Mouse (Mus musculus): Measurements from ENCODE around the gene Aicda. TPM values are rescaled to one million over a fixed set of nuclear protein-coding genes. Genes with fewer than 3 reads are reported as not detected.
"Not testable (repeated sequence)": the region's sequence is repeated elsewhere in the genome, so short reads cannot be mapped to it uniquely, and the experiment has no call there.

Aicda gene
- polyA plus RNA-seq, 1 experiment, result 0.20 TPM

DNA sequence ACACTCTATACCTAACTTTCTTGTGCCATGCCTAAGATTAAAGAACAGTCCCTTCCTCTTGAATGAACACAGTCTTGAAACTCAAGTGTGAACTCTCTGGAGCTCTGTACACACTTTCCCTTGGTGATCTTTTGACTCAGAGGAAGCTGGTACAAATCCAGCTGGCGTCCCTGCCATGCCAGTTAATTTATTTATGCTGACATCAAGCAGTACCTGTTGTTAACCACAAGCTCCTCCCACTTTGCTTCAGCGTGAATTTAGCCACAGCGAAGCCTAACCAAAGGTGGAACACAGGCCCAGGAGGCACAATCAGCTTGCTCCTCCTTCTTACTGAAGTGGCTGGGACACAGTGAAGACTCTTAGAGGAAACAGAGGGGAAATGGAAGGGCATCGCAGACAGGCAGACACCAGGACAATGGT is 20.7 kb upstream of the Aicda start:
- Histone ChIP-seq H3K27me3 (ENCODE audit: control insufficient read depth, insufficient read depth, low read length) (no peaks in the 10 kb centered on the region), H3K4me1 (ENCODE audit: control insufficient read depth, insufficient read depth, insufficient read length) (peaks cover 4% of the 10 kb centered on the region; the same call in 1 of the 2 replicates), H3K27ac (ENCODE audit: insufficient read depth, low read length) (no peak overlapping the region), H3K36me3 (ENCODE audit: control insufficient read depth, insufficient read depth, low read length) (no peaks in the 10 kb centered on the region), H3K4me3 (ENCODE audit: extremely low read depth, insufficient read depth, insufficient read length) (peak overlapping the region; percentile 20; the same call in 1 of the 2 replicates)
- TF ChIP-seq POLR2A (IDR thresholded peaks at IDR 0.05; ENCODE audit: low read depth, low read length) (no peak), CTCF (IDR thresholded peaks at IDR 0.05; ENCODE audit: extremely low read depth, insufficient read depth, insufficient read length, insufficient replicate concordance) (no peak)
- DNase-seq (ENCODE audit: low read depth in 1 of 2, low spot score in 2 of 2), result peak; percentile 22 to 28
- 2% methylated on average over 4 of the region's 4 CpGs for WGBS

DNA sequence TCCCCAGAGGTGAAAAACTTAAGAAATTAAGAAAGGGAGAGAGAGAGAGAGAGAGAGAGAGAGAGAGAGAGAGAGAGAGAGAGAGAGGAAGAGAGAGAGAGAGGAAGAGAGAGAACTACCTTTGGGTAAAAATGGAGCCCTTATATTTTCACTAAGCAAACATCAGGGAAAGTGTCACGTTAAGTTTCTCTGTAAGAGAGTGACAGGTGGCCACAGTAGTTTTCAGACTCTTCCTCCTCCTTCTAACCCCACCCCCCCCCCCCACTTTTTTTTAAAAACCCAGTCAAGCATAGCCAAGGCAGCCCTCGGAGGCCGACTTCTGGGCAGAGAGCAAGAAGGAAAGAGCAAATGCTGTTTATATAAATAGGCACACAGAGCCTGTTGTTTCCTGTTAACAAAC is 19.6 kb upstream of the Aicda start:
- Histone ChIP-seq H3K27me3 (ENCODE audit: control insufficient read depth, insufficient read depth, low read length) (no peaks in the 10 kb centered on the region), H3K4me1 (ENCODE audit: control insufficient read depth, insufficient read depth, insufficient read length) (peaks cover 4% of the 10 kb centered on the region; the same call in 1 of the 2 replicates), H3K27ac (ENCODE audit: insufficient read depth, low read length) (no peak overlapping the region), H3K4me3 (ENCODE audit: extremely low read depth, insufficient read depth, insufficient read length) (no peak overlapping the region), H3K36me3 (ENCODE audit: control insufficient read depth, insufficient read depth, low read length) (no peaks in the 10 kb centered on the region)
- DNase-seq (ENCODE audit: low read depth in 1 of 2, low spot score in 2 of 2), result no peak
- 12% methylated on average over 3 of the region's 3 CpGs for WGBS
- TF ChIP-seq CTCF (IDR thresholded peaks at IDR 0.05; ENCODE audit: extremely low read depth, insufficient read depth, insufficient read length, insufficient replicate concordance), result no peak
- TF ChIP-seq POLR2A (IDR thresholded peaks at IDR 0.05; ENCODE audit: low read depth, low read length), result no peak

DNA sequence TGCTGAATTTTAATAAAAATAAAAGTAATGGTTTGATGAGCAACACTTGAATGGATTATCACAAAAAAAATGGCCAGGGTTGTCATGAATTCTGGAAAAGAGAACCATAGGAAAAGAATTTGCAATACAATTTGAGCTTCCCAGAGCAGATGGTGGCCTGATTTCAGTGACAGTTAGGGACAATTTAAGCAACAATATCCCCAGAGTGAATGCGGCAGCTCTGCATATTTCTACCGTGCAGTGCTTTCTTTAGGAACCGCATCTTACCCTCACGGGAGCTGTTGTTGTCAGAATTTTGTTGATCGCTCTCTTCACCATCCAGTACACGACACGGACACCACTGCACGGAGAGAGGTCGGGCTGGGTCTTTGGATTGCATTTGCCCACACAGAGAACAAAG is 14.0 kb upstream of the Aicda start:
- Histone ChIP-seq H3K27ac (ENCODE audit: insufficient read depth, low read length) (no peak overlapping the region), H3K27me3 (ENCODE audit: control insufficient read depth, insufficient read depth, low read length) (no peaks in the 10 kb centered on the region), H3K4me3 (ENCODE audit: extremely low read depth, insufficient read depth, insufficient read length) (no peak overlapping the region), H3K36me3 (ENCODE audit: control insufficient read depth, insufficient read depth, low read length) (no peaks in the 10 kb centered on the region), H3K4me1 (ENCODE audit: control insufficient read depth, insufficient read depth, insufficient read length) (no peaks in the 10 kb centered on the region)
- no peak for TF ChIP-seq POLR2A (IDR thresholded peaks at IDR 0.05; ENCODE audit: low read depth, low read length)
- no peak for TF ChIP-seq CTCF (IDR thresholded peaks at IDR 0.05; ENCODE audit: extremely low read depth, insufficient read depth, insufficient read length, insufficient replicate concordance)
- WGBS, result 91% methylated on average over 9 of the region's 9 CpGs
- no peak for DNase-seq (ENCODE audit: low read depth in 1 of 2, low spot score in 2 of 2)

DNA sequence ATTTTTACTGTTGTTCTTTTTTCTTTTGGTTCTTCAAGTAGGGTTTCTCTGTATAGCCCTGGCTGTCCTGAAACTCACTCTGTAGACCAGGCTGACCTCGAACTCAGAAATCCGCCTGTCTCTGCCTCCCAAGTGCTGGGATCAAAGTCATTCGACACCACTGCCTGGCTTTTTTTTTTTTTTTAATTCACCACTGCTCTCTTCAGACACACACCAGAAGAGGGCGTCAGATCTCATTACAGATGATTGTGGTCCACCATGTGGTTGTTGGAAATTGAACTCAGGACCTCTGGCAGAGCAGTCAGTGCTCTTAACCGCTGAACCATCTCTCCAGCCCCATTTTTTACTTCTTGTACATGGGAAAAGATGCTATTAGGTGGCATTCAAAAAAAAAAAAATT is 11.1 kb upstream of the Aicda start:
- not testable (repeated sequence) for H3K27me3 ChIP-seq (ENCODE audit: control insufficient read depth, insufficient read depth, low read length); H3K27ac ChIP-seq (ENCODE audit: insufficient read depth, low read length); H3K4me1 ChIP-seq (ENCODE audit: control insufficient read depth, insufficient read depth, insufficient read length); H3K4me3 ChIP-seq (ENCODE audit: extremely low read depth, insufficient read depth, insufficient read length); DNase-seq (ENCODE audit: low read depth in 1 of 2, low spot score in 2 of 2); H3K36me3 ChIP-seq (ENCODE audit: control insufficient read depth, insufficient read depth, low read length)
- WGBS, result 74% methylated on average over 5 of the region's 5 CpGs

DNA sequence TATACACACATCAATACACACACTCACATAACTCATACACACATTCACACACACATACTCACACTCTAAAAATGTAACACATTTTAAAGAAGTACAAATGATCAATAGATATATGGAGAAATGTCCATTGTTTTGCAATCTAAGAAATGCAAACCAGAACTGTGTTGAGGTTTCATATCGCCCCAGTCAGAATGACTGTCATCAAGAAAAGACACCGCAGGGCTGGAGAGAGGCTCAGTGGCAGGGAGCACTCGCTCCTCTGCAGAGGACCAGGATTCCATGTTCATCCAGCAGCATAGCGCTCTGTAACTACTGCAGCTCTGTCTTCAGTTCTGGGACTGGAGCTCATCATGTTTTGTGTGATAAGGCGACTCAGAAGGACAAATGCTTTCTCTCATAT is 10.0 kb upstream of the Aicda start:
- 87% methylated on average over 5 of the region's 5 CpGs for WGBS
- TF ChIP-seq POLR2A (IDR thresholded peaks at IDR 0.05; ENCODE audit: low read depth, low read length), result no peak
- no peak for TF ChIP-seq CTCF (IDR thresholded peaks at IDR 0.05; ENCODE audit: extremely low read depth, insufficient read depth, insufficient read length, insufficient replicate concordance)
- no peaks in the 10 kb centered on the region for H3K36me3 ChIP-seq (ENCODE audit: control insufficient read depth, insufficient read depth, low read length)
- no peaks in the 10 kb centered on the region for H3K4me1 ChIP-seq (ENCODE audit: control insufficient read depth, insufficient read depth, insufficient read length)
- H3K27me3 ChIP-seq (ENCODE audit: control insufficient read depth, insufficient read depth, low read length), result no peaks in the 10 kb centered on the region
- no peak for DNase-seq (ENCODE audit: low read depth in 1 of 2, low spot score in 2 of 2)
- H3K4me3 ChIP-seq (ENCODE audit: extremely low read depth, insufficient read depth, insufficient read length), result no peak overlapping the region
- no peak overlapping the region for H3K27ac ChIP-seq (ENCODE audit: insufficient read depth, low read length)

DNA sequence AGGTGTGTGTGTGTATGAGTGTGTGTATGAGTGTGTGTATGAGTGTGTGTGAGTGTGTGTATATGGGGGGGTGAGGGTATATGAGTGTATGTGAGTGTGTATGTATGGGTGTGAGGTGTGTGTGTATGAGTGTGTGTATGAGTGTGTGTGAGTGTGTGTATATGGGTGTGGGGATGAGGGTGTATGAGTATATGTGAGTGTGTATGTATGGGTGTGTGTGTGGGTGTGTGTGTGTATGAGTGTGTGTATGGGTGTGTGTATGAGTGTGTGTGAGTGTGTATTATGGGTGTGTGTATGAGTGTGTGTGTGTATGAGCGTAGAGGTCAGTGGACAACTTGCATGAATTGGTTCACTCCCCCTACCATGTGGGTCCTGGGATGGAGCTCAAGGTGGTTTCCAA is 8.9 kb upstream of the Aicda start:
- H3K4me1 ChIP-seq (ENCODE audit: control insufficient read depth, insufficient read depth, insufficient read length), result no peaks in the 10 kb centered on the region
- H3K27ac ChIP-seq (ENCODE audit: insufficient read depth, low read length), result no peak overlapping the region
- TF ChIP-seq POLR2A (IDR thresholded peaks at IDR 0.05; ENCODE audit: low read depth, low read length) (no peak), CTCF (IDR thresholded peaks at IDR 0.05; ENCODE audit: extremely low read depth, insufficient read depth, insufficient read length, insufficient replicate concordance) (no peak)
- H3K36me3 ChIP-seq (ENCODE audit: control insufficient read depth, insufficient read depth, low read length), result no peaks in the 10 kb centered on the region
- DNase-seq (ENCODE audit: low read depth in 1 of 2, low spot score in 2 of 2), result no peak
- 92% methylated on average over 1 of the region's 1 CpGs for WGBS
- H3K4me3 ChIP-seq (ENCODE audit: extremely low read depth, insufficient read depth, insufficient read length), result no peak overlapping the region
- no peaks in the 10 kb centered on the region for H3K27me3 ChIP-seq (ENCODE audit: control insufficient read depth, insufficient read depth, low read length)

DNA sequence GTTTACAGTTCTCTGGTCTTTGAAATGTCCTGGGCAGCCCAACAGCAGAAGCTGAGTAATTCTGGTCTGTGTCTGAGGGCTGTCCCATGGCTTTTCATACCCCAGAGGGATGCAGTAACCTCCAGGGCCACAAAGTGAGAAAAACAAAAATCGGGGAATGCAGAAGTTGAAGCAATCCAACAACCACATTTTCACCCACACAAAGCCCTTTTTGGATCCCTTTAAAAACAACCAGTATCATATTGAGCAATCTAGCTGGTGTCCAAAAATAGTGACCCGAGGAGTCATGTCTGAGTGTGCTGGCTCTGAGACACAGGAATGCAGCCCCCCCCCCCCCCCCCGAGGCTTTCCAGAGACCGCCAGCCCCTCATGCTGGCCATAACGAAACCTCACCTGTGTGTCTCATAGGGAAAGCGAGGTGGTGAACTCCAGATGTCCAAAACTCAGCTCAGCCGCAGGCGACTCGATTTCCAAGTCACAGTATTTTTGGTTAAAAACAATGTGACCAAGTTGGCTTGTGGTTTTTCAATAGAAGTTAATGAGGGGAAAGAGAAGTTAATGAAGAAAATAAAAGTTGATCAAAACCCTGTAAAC is 8.2 kb upstream of the Aicda start:
- no peaks in the 10 kb centered on the region for H3K27me3 ChIP-seq (ENCODE audit: control insufficient read depth, insufficient read depth, low read length)
- H3K4me1 ChIP-seq (ENCODE audit: control insufficient read depth, insufficient read depth, insufficient read length), result no peaks in the 10 kb centered on the region
- no peak for TF ChIP-seq CTCF (IDR thresholded peaks at IDR 0.05; ENCODE audit: extremely low read depth, insufficient read depth, insufficient read length, insufficient replicate concordance)
- no peak for TF ChIP-seq POLR2A (IDR thresholded peaks at IDR 0.05; ENCODE audit: low read depth, low read length)
- H3K27ac ChIP-seq (ENCODE audit: insufficient read depth, low read length), result no peak overlapping the region
- H3K4me3 ChIP-seq (ENCODE audit: extremely low read depth, insufficient read depth, insufficient read length), result no peak overlapping the region
- WGBS, result 60% methylated on average over 9 of the region's 9 CpGs
- no peaks in the 10 kb centered on the region for H3K36me3 ChIP-seq (ENCODE audit: control insufficient read depth, insufficient read depth, low read length)
- no peak for DNase-seq (ENCODE audit: low read depth in 1 of 2, low spot score in 2 of 2)

All from spleen, adult 2 months (tissue).